Mouse (Mus musculus) CH12.LX (cell line): ENCODE measurements around the gene Upp2.

Source experiments
- ELF1 ChIP-seq: IDR thresholded peaks from 2 replicates; pipeline ENCODE4 v1.6.1; 2014; ENCODE audit warnings: low read depth, mild to moderate bottlenecking, inconsistent platforms, low read length, improper control_type of control experiment
- MAFK ChIP-seq: IDR thresholded peaks from 2 replicates; pipeline ENCODE4 v1.6.1; 2011; ENCODE audit warnings: low read length, improper control_type of control experiment; ENCODE audit not compliant: insufficient replicate concordance

- TF ChIP-seq ELF1 (no peak), MAFK (no peak)
These were observed 31.9 kb upstream of the Upp2 start for GRCm38 (mm10) chr2:58535233-58535632.
